Comparison of ENCODE assay signal across 20 mouse cellular contexts in the genomic region with DNA sequence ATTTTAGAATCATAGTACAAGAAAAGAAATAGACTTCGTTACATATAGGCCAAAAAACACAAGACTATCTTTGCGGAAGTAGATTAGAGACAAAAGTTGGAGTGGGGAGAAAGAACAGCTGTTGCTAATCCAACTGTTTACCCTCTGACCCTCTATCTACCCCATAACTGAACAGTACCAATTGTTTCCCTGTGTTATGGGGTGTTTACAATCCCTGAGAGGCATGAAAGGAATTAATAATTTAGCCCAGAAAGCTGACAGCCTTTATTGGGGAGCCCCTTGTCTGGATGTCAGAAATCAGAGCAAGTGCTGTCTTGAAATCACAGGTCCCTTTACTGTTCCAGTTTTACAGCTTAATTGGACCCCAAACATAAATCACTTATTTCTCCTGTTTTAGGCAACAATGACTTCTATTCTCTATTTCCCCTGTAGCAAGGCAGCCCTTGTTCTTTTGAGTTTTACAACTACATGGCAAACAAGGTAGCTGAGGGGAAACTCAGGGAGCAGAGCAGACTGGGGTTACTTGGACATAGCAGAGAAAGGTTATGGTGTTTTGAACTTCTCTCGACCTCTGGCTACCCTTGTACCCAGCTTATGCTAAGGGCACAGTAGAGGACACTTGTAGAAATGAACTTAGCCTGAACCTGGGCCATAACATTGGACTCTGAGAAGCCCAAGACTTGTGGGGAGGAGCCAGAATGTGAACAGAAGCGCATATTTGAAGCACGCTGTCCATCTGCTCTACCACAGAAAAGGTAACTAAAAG. TPM values are rescaled to one million over a fixed set of nuclear protein-coding genes. Genes with fewer than 3 reads are reported as not detected.
DNase-seq lines count a peak whose midpoint lies in the region; ATAC-seq lines count a peak whose summit lies in the region.
"Had no signal": no experiment of that assay in that cellular context is flagged by ENCODE, and none has a peak within 500 bp of the region (broad histone marks: within the 10 kb centered on the region; RNA-seq: fewer than 3 reads in every experiment).

No protein-coding gene starts in this region.

- 60% methylated on average over 5 of the region's 5 CpGs for WGBS in intestine, embryonic 14.5 days
- WGBS in limb, embryonic 12.5 days = 57% methylated on average over 5 of the region's 5 CpGs

- H3K4me2 ChIP-seq in intestine, embryonic 14.5 days (ENCODE audit: low read length) = no peak overlapping the region
- H3K4me2 ChIP-seq in limb, embryonic 12.5 days = no peak overlapping the region
- H3K4me2 ChIP-seq: embryonic facial prominence, embryonic 12.5 days; forebrain, embryonic 15.5 days; heart, embryonic 11.5 days; heart, embryonic 15.5 days; hindbrain, embryonic 12.5 days had no signal

- ATAC-seq in intestine, embryonic 14.5 days (replicated peaks; ENCODE audit: low FRiP score, low TSS enrichment, low read depth) = peak; percentile 72
- ATAC-seq in limb, embryonic 12.5 days (ENCODE audit: insufficient number of reproducible peaks, insufficient read depth, low FRiP score, low TSS enrichment, low read depth) = 0 out of 2 replicates have a peak, but pooled peaks have one; percentile 59
- ATAC-seq: forebrain, embryonic 15.5 days; hindbrain, embryonic 16.5 days had no signal

- no peaks in the 10 kb centered on the region for H3K4me1 ChIP-seq in intestine, embryonic 14.5 days (replicated peaks; ENCODE audit: control insufficient read depth, insufficient read depth, low read length)
- peaks cover 8% of the 10 kb centered on the region for H3K4me1 ChIP-seq in limb, embryonic 12.5 days (replicated peaks)
- H3K4me1 ChIP-seq: embryonic facial prominence, embryonic 12.5 days; forebrain, embryonic 15.5 days; heart, embryonic 15.5 days; hindbrain, embryonic 12.5 days had no signal

- peaks cover 28% of the 10 kb centered on the region for H3K36me3 ChIP-seq in intestine, embryonic 14.5 days (ENCODE audit: control insufficient read depth, insufficient read depth, low read length)
- peaks cover 67% of the 10 kb centered on the region for H3K36me3 ChIP-seq in limb, embryonic 12.5 days
- H3K36me3 ChIP-seq: forebrain, embryonic 15.5 days had no signal

- intact Hi-C loops in heart, postnatal 10 days (cut with DNase I) = no loop called here
- intact Hi-C loops in heart, postnatal 14 days (cut with DNase I) = no loop called here
- intact Hi-C loops in left cerebral cortex, postnatal 25 days (cut with DNase I) = no loop called here

- H3K4me3 ChIP-seq in intestine, embryonic 14.5 days (ENCODE audit: low read depth, low read length) = no peak overlapping the region
- no peak overlapping the region for H3K4me3 ChIP-seq in limb, embryonic 12.5 days (replicated peaks)
- H3K4me3 ChIP-seq: embryonic facial prominence, embryonic 12.5 days; forebrain, embryonic 15.5 days; heart, embryonic 15.5 days; hindbrain, embryonic 12.5 days had no signal

- peak; percentile 3 to 9 for DNase-seq in heart, postnatal 10 days
- no peak for DNase-seq in heart, postnatal 14 days
- DNase-seq in forelimb bud, embryonic 11.5 days (ENCODE audit: low read depth, low spot score) = peak; percentile 38
- no peak for DNase-seq in intestine, embryonic 14.5 days (ENCODE audit: low spot score)
- no peak for DNase-seq in adrenal gland, adult 2 months
- no peak for DNase-seq in left cerebral cortex, postnatal 25 days (ENCODE audit: low spot score in 2 of 2)
- no peak for DNase-seq in cerebellum, postnatal 25 days
- DNase-seq: adrenal gland, adult 8-10 months; adrenal gland, postnatal 36 days; cerebellum, adult 8-10 months; cerebellum, postnatal 14 days; gastrocnemius, postnatal 10 days; heart, postnatal 4 days had no signal

- no peak overlapping the region for H3K27ac ChIP-seq in intestine, embryonic 14.5 days (ENCODE audit: low read depth)
- peak overlapping the region; percentile 35; the same call in 1 of the 2 replicates for H3K27ac ChIP-seq in limb, embryonic 12.5 days
- H3K27ac ChIP-seq: embryonic facial prominence, embryonic 12.5 days; forebrain, embryonic 15.5 days; heart, embryonic 15.5 days; hindbrain, embryonic 12.5 days had no signal

- H3K9ac ChIP-seq in intestine, embryonic 14.5 days (ENCODE audit: low read length) = no peak overlapping the region
- no peak overlapping the region for H3K9ac ChIP-seq in limb, embryonic 12.5 days (replicated peaks)
- H3K9ac ChIP-seq: embryonic facial prominence, embryonic 12.5 days; forebrain, embryonic 15.5 days; heart, embryonic 15.5 days; hindbrain, embryonic 12.5 days had no signal

- H3K27me3 ChIP-seq in intestine, embryonic 14.5 days (replicated peaks; ENCODE audit: control insufficient read depth, insufficient read depth, low read length) = no peaks in the 10 kb centered on the region
- H3K27me3 ChIP-seq in limb, embryonic 12.5 days = no peaks in the 10 kb centered on the region
- H3K27me3 ChIP-seq: embryonic facial prominence, embryonic 12.5 days; forebrain, embryonic 15.5 days; heart, embryonic 15.5 days; hindbrain, embryonic 12.5 days had no signal

- H3K9me3 ChIP-seq in intestine, embryonic 14.5 days (ENCODE audit: control insufficient read depth, low read length) = no peaks in the 10 kb centered on the region
- H3K9me3 ChIP-seq in limb, embryonic 12.5 days = no peaks in the 10 kb centered on the region
- H3K9me3 ChIP-seq: embryonic facial prominence, embryonic 12.5 days; forebrain, embryonic 15.5 days; heart, embryonic 15.5 days; hindbrain, embryonic 12.5 days had no signal

RNA-seq across cellular contexts. Expression of gene Nr6a1, which starts 46.4 kb away (rescaled TPM):
- 1 to 10 TPM; 2.3 to 3.1 TPM for total RNA-seq in heart, postnatal 10 days (2021)
- 1 to 10 TPM; 1.2 to 1.3 TPM for total RNA-seq in heart, postnatal 14 days (2021)
- polyA plus RNA-seq in intestine, embryonic 14.5 days (2014; fragmentation: Nextera tagmentation; extraction: Ambion mirVana) = 2.4 TPM in 2 replicates
- 0.83 and 0.85 TPM in 2 replicates for polyA plus RNA-seq in limb, embryonic 12.5 days (2016; fragmentation: Nextera tagmentation; extraction: Ambion mirVana)
- total RNA-seq in adrenal gland, adult 2 months (2021) = 1 to 10 TPM; 5.1 to 6.4 TPM
- polyA plus RNA-seq in adrenal gland, adult 2 months (2012; rRNA removed) = 2.7 TPM in 2 replicates
- total RNA-seq in left cerebral cortex, postnatal 25 days (2021) = 1 to 10 TPM; 7.6 to 9.6 TPM

RNA-seq across cellular contexts. Expression of gene Olfml2a, which starts 50.7 kb away (rescaled TPM):
- total RNA-seq in heart, postnatal 10 days (2021) = 10 to 100 TPM; 17.8 to 18.8 TPM
- total RNA-seq in heart, postnatal 14 days (2021) = 10 to 100 TPM; 11.6 to 11.8 TPM
- polyA plus RNA-seq in intestine, embryonic 14.5 days (2014; fragmentation: Nextera tagmentation; extraction: Ambion mirVana) = 0.91 and 1.2 TPM in 2 replicates
- 4.7 and 6.2 TPM in 2 replicates for polyA plus RNA-seq in limb, embryonic 12.5 days (2016; fragmentation: Nextera tagmentation; extraction: Ambion mirVana)
- 10 to 100 TPM in 1 of 2 experiments, 1 to 10 TPM in 1; 6.7 to 12.0 TPM for total RNA-seq in adrenal gland, adult 2 months (2021)
- 5.9 TPM in 2 replicates for polyA plus RNA-seq in adrenal gland, adult 2 months (2012; rRNA removed)
- total RNA-seq in left cerebral cortex, postnatal 25 days (2021) = 1 to 10 TPM; 1.9 to 2.3 TPM

Comparison
In these comparisons a context has a peak if more than half of its experiments do, and no peak if none do; other contexts are left out.
1. DNase-seq: peak in heart, postnatal 10 days (2 of 2) and forelimb bud, embryonic 11.5 days (single experiment); none in heart, postnatal 14 days (0 of 2), intestine, embryonic 14.5 days (single experiment), adrenal gland, adult 2 months (single experiment), left cerebral cortex, postnatal 25 days (0 of 2) and cerebellum, postnatal 25 days (0 of 2).